Mouse (Mus musculus): Measurements from ENCODE around the gene Gm973. TPM values are rescaled to one million over a fixed set of nuclear protein-coding genes. Genes with fewer than 3 reads are reported as not detected.

Gm973 gene
- total and polyA plus RNA-seq, 3 experiments: 0.23 TPM; not detected in 2

- DNase-seq (ENCODE audit: low read depth, low spot score): no peak
Observed at GRCm38 (mm10) chr1:59633056-59633455, 117.0 kb downstream of the Gm973 start.

DNA sequence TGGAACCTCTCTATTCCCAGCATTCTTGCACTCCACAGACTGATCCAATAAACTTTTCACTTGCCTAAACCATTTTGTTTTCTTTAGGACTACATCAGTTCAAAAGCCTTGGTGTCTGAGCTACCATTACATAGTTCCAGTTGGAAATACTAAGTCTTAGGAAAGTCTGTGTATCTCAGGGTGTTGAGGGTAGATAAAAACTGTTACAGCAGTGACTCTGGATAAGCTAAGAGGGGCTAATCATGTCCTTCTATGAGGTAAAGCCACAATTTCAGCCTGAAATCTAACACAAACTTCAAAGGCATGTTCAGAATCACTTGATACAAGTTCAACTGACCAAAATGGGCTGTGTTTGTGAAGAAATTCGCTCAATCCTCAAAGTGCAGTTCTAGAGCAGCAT lies 120.3 kb downstream of the Gm973 start:
- Histone ChIP-seq H3K9ac (ENCODE audit: control insufficient read depth, low read depth, low read length, poor library complexity, severe bottlenecking) (no peak overlapping the region), H3K27me3 (ENCODE audit: control insufficient read depth in 1 of 2, insufficient read depth in 2 of 2, low read length in 2 of 2) (no peaks in the 10 kb centered on the region), H3K36me3 (ENCODE audit: control insufficient read depth in 1 of 2, insufficient read depth in 2 of 2, low read length in 2 of 2) (peaks cover 0 to 11% of the 10 kb centered on the region in 2 experiments; a peak in 3 of 4 replicates), H3K27ac (ENCODE audit: control insufficient read depth, low read depth, low read length) (no peak overlapping the region), H3K4me3 (ENCODE audit: control insufficient read depth in 1 of 2, insufficient read depth in 1 of 2, low read depth in 2 of 2, low read length in 2 of 2) (no peak overlapping the region), H3K4me1 (ENCODE audit: control insufficient read depth in 1 of 2, insufficient read depth in 2 of 2, low read length in 2 of 2) (peaks cover 4% of the 10 kb centered on the region in 2 experiments; a peak in 2 of 4 replicates), H3K79me2 (ENCODE audit: control insufficient read depth, insufficient read depth, low read length, poor library complexity) (no peaks in the 10 kb centered on the region), H3K9me3 (replicated peaks; ENCODE audit: insufficient read depth, low read length) (no peaks in the 10 kb centered on the region)
- TF ChIP-seq HCFC1 (IDR thresholded peaks at IDR 0.05; ENCODE audit: low read depth, low read length) (no peak), GABPA (IDR thresholded peaks at IDR 0.05; ENCODE audit: low read depth, low read length) (no peak), MAX (IDR thresholded peaks at IDR 0.05; ENCODE audit: low read length) (no peak), GATA1 (IDR thresholded peaks at IDR 0.05; ENCODE audit: low read depth, low read length) (no peak), POLR2AphosphoS5 (IDR thresholded peaks at IDR 0.05; ENCODE audit: borderline replicate concordance, low read depth, low read length) (no peak), MXI1 (IDR thresholded peaks at IDR 0.05; ENCODE audit: low read depth, low read length) (no peak), USF1 (IDR thresholded peaks at IDR 0.05; ENCODE audit: low read depth, low read length) (no peak), MYB (IDR thresholded peaks at IDR 0.05; ENCODE audit: low read depth, low read length) (no peak), KAT2A (conservative IDR thresholded peaks at IDR 0.05; ENCODE audit: low read depth, low read length) (no peak), CTCF (IDR thresholded peaks at IDR 0.05 in 2 of 3, conservative IDR thresholded peaks at IDR 0.05 in 1 of 3; ENCODE audit: control insufficient read depth in 1 of 3, insufficient read depth in 1 of 3, low read depth in 2 of 3, low read length in 3 of 3, poor library complexity in 1 of 3, severe bottlenecking in 1 of 3) (no peak), TBP (IDR thresholded peaks at IDR 0.05; ENCODE audit: low read depth, low read length) (no peak), POLR2AphosphoS2 (IDR thresholded peaks at IDR 0.05; ENCODE audit: low read length) (no peak), ZKSCAN1 (IDR thresholded peaks at IDR 0.05; ENCODE audit: low read depth, low read length) (no peak), CHD2 (IDR thresholded peaks at IDR 0.05; ENCODE audit: low read length) (no peak)
- no peak for DNase-seq (ENCODE audit: low read depth, low spot score)

More at GRCm38 (mm10) chr1:59633056-59633455, 117.0 kb downstream of the Gm973 start:
- H3K79me2 ChIP-seq (ENCODE audit: control insufficient read depth, insufficient read depth, low read length, poor library complexity): no peaks in the 10 kb centered on the region
- no peak for TF ChIP-seq USF1 (IDR thresholded peaks at IDR 0.05; ENCODE audit: low read depth, low read length)
- TF ChIP-seq MAZ (IDR thresholded peaks at IDR 0.05; ENCODE audit: low read depth, low read length): no peak
- no peak for TF ChIP-seq MAFK (IDR thresholded peaks at IDR 0.05; ENCODE audit: borderline replicate concordance, low read depth, low read length)
- no peak for TF ChIP-seq MXI1 (IDR thresholded peaks at IDR 0.05; ENCODE audit: low read depth, low read length)
- TF ChIP-seq EP300 (IDR thresholded peaks at IDR 0.05; ENCODE audit: low read depth in 1 of 2, low read length in 2 of 2): no peak
- TF ChIP-seq SMC3 (IDR thresholded peaks at IDR 0.05; ENCODE audit: low read depth, low read length): no peak
- no peak for TF ChIP-seq CHD2 (IDR thresholded peaks at IDR 0.05; ENCODE audit: low read length)
- no peak for TF ChIP-seq GATA1 (IDR thresholded peaks at IDR 0.05; ENCODE audit: low read depth, low read length)
- no peak for TF ChIP-seq ELF1 (IDR thresholded peaks at IDR 0.05; ENCODE audit: low read depth, low read length)
- TF ChIP-seq TBP (IDR thresholded peaks at IDR 0.05; ENCODE audit: low read depth, low read length): no peak
- no peak for TF ChIP-seq NELFE (IDR thresholded peaks at IDR 0.05; ENCODE audit: low read depth, low read length)
- TF ChIP-seq RCOR1 (IDR thresholded peaks at IDR 0.05; ENCODE audit: low read depth, low read length): no peak
- TF ChIP-seq ZNF384 (IDR thresholded peaks at IDR 0.05; ENCODE audit: low read depth, low read length): no peak
- TF ChIP-seq E2F4 (IDR thresholded peaks at IDR 0.05; ENCODE audit: borderline replicate concordance, low read depth, low read length): no peak
- TF ChIP-seq SIN3A (IDR thresholded peaks at IDR 0.05; ENCODE audit: low read length): no peak
- no peak overlapping the region for H3K27ac ChIP-seq (ENCODE audit: control insufficient read depth, low read depth, low read length)
- no peak overlapping the region for H3K9ac ChIP-seq (ENCODE audit: control insufficient read depth, low read depth, low read length, poor library complexity, severe bottlenecking)
- no peak overlapping the region for H3K4me3 ChIP-seq (ENCODE audit: control insufficient read depth in 1 of 2, insufficient read depth in 1 of 2, low read depth in 2 of 2, low read length in 2 of 2)
- H3K36me3 ChIP-seq (ENCODE audit: control insufficient read depth in 1 of 2, insufficient read depth in 2 of 2, low read length in 2 of 2): peaks cover 0 to 11% of the 10 kb centered on the region in 2 experiments; a peak in 2 of 4 replicates
- H3K27me3 ChIP-seq (ENCODE audit: control insufficient read depth in 1 of 2, insufficient read depth in 2 of 2, low read length in 2 of 2): no peaks in the 10 kb centered on the region; a peak in 1 of 4 replicates
- H3K9me3 ChIP-seq (replicated peaks; ENCODE audit: insufficient read depth, low read length): no peaks in the 10 kb centered on the region
- H3K4me1 ChIP-seq (ENCODE audit: control insufficient read depth in 1 of 2, insufficient read depth in 2 of 2, low read length in 2 of 2): peaks cover 4% of the 10 kb centered on the region in 2 experiments; a peak in 2 of 4 replicates

Data from MEL (cell line).